Mouse (Mus musculus): Measurements from ENCODE around the gene Abcd1. TPM values are rescaled to one million over a fixed set of nuclear protein-coding genes. Genes with fewer than 3 reads are reported as not detected.

Gene Abcd1
- polyA plus RNA-seq, 1 experiment from 2014 or later: 10.4 TPM

DNA sequence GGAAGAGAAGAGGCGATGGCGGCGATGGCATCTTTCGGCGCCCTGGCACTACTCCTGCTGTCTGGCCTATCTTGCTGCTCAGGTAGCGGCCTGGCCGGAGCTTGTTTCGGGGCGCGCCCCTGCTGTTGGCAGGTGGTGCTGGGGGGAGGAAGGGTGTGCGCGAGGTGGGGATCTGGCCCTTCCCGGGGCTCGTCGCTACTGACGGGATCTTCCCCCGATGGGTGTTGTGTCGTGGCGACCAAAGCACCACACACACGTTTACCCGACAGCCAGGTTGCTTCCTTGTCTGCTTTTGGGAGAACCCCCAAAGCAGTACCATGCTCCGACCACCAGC, 70.8 kb downstream of the Abcd1 start:
- Histone ChIP-seq H3K27ac (ENCODE audit: low read length) (peak overlapping the region; percentile 87), H3K27me3 (ENCODE audit: control insufficient read depth, insufficient read depth, low read depth, low read length) (no peaks in the 10 kb centered on the region), H3K4me3 (ENCODE audit: low read depth, low read length) (peak overlapping the region; percentile 57), H3K9ac (ENCODE audit: low read depth, low read length) (peak overlapping the region; percentile 73), H3K36me3 (ENCODE audit: control insufficient read depth, insufficient read depth, low read length) (no peaks in the 10 kb centered on the region), H3K4me2 (ENCODE audit: low read length) (peak overlapping the region; percentile 67), H3K4me1 (ENCODE audit: control insufficient read depth, insufficient read depth, low read length) (peaks cover 28% of the 10 kb centered on the region), H3K9me3 (replicated peaks; ENCODE audit: control insufficient read depth, low read length, poor library complexity, severe bottlenecking) (no peaks in the 10 kb centered on the region)
- WGBS: 12% methylated on average over 17 of the region's 22 CpGs
- ATAC-seq: peak; percentile 46; the same call in 1 of the 2 replicates

Other genes starting within 250 kb of the Abcd1 start
- 16.5 and 17.9 TPM in 2 replicates for gene Bgn, start 233.0 kb upstream of the Abcd1 start, polyA plus RNA-seq (2015; fragmentation: Nextera tagmentation; extraction: Ambion mirVana)
- gene Atp2b3, start 213.5 kb upstream of the Abcd1 start, polyA plus RNA-seq (2015; fragmentation: Nextera tagmentation; extraction: Ambion mirVana): 7.9 and 8.0 TPM in 2 replicates
- 0.21 and 0.22 TPM in 2 replicates for gene Dusp9, start 77.2 kb upstream of the Abcd1 start, polyA plus RNA-seq (2015; fragmentation: Nextera tagmentation; extraction: Ambion mirVana)
- gene Pnck, start 56.5 kb upstream of the Abcd1 start, polyA plus RNA-seq (2015; fragmentation: Nextera tagmentation; extraction: Ambion mirVana): 197 and 208 TPM in 2 replicates
- gene Slc6a8, start 43.4 kb upstream of the Abcd1 start, polyA plus RNA-seq (2015; fragmentation: Nextera tagmentation; extraction: Ambion mirVana): 6.6 and 7.3 TPM in 2 replicates
- gene Bcap31, start 422 bp upstream of the Abcd1 start, polyA plus RNA-seq (2015; fragmentation: Nextera tagmentation; extraction: Ambion mirVana): 123 and 130 TPM in 2 replicates
- gene Plxnb3, start 40.5 kb downstream of the Abcd1 start, polyA plus RNA-seq (2015; fragmentation: Nextera tagmentation; extraction: Ambion mirVana): 0.25 and 0.40 TPM in 2 replicates
- 2.0 and 2.4 TPM in 2 replicates for gene Srpk3, start 57.8 kb downstream of the Abcd1 start, polyA plus RNA-seq (2015; fragmentation: Nextera tagmentation; extraction: Ambion mirVana)
- 232 and 252 TPM in 2 replicates for gene Idh3g, start 70.3 kb downstream of the Abcd1 start, polyA plus RNA-seq (2015; fragmentation: Nextera tagmentation; extraction: Ambion mirVana)
- 126 and 131 TPM in 2 replicates for gene Ssr4, start 70.4 kb downstream of the Abcd1 start, polyA plus RNA-seq (2015; fragmentation: Nextera tagmentation; extraction: Ambion mirVana)
- gene Pdzd4, start 108.4 kb downstream of the Abcd1 start, polyA plus RNA-seq (2015; fragmentation: Nextera tagmentation; extraction: Ambion mirVana): 4.8 TPM in 2 replicates
- gene Avpr2, start 175.5 kb downstream of the Abcd1 start, polyA plus RNA-seq (2015; fragmentation: Nextera tagmentation; extraction: Ambion mirVana): 0.09 and 0.34 TPM in 2 replicates
- 122 and 134 TPM in 2 replicates for gene L1cam, start 179.5 kb downstream of the Abcd1 start, polyA plus RNA-seq (2015; fragmentation: Nextera tagmentation; extraction: Ambion mirVana)
- 3.0 and 3.3 TPM in 2 replicates for gene Arhgap4, start 205.3 kb downstream of the Abcd1 start, polyA plus RNA-seq (2015; fragmentation: Nextera tagmentation; extraction: Ambion mirVana)
- gene Naa10, start 205.3 kb downstream of the Abcd1 start, polyA plus RNA-seq (2015; fragmentation: Nextera tagmentation; extraction: Ambion mirVana): 84.6 and 85.4 TPM in 2 replicates
- gene Renbp, start 214.3 kb downstream of the Abcd1 start, polyA plus RNA-seq (2015; fragmentation: Nextera tagmentation; extraction: Ambion mirVana): 8.9 and 9.1 TPM in 2 replicates
- 39.1 and 51.4 TPM in 2 replicates for gene Hcfc1, start 249.8 kb downstream of the Abcd1 start, polyA plus RNA-seq (2015; fragmentation: Nextera tagmentation; extraction: Ambion mirVana)

Measured in midbrain, embryonic 16.5 days (tissue).